Mouse (Mus musculus) embryonic fibroblast, embryonic 13.5 days (primary cell): Measurements from ENCODE around the gene Gm5108.

Experiments
- CTCF ChIP-seq: IDR thresholded peaks from 2 replicates; pipeline ENCODE4 v1.5.1; 2011; ENCODE audit warnings: mild to moderate bottlenecking, control low read depth, low read length, moderate library complexity, borderline replicate concordance; ENCODE audit not compliant: insufficient read depth
- POLR2A ChIP-seq: IDR thresholded peaks from 2 replicates; pipeline ENCODE4 v1.6.1; 2011; ENCODE audit warnings: low read depth, mild to moderate bottlenecking, control low read depth, low read length, moderate library complexity

DNA sequence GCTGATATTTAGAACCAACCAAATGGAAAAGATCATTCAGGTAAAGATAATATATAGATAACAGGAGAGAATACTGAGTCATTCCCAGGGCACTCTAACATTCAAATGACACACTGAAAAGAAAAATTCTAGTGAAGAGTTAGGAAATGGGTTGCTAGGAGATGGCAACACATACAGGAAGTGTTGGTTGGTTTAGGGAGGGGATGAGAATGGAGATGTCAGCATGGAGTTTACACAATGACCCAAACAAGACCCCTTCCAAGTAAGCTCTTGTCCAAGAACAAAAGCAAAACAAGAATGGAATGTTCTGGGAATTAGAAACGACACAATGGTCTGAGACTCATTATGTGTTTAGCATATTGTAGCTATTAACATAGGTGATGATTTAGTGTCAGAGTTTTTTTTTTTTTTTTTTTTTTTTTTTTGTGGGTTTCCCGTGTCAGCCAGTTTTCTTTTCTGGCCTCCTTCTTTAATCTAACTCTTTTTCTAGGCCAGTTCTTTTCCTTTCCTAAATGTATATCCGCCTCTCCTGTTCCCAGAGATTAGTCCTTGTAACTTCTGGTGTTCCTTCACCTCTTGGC, 40.6 kb downstream of the Gm5108 start:
- no peak for TF ChIP-seq CTCF
- no peak for TF ChIP-seq POLR2A
